Mouse (Mus musculus) olfactory bulb, adult 2 months (tissue): ENCODE measurements at regions not wholly inside any gene's neighbourhood (a gene's known extent, or its start where the extent isn't known, plus 50 kb on each side); places are given as distances from the start of the nearest gene placed in this dataset.

Experiments
- CTCF ChIP-seq: fragments of 200-500 bp; IDR thresholded peaks from 2 replicates; pipeline ENCODE4 v1.5.1; 2012; ENCODE audit warnings: low read depth, mild to moderate bottlenecking, low read length, moderate library complexity; ENCODE audit not compliant: insufficient read depth
- POLR2A ChIP-seq: fragments of 200-500 bp; IDR thresholded peaks from 2 replicates; pipeline ENCODE4 v1.6.1; 2012; ENCODE audit warnings: mild to moderate bottlenecking, low read depth, low read length, moderate library complexity; ENCODE audit not compliant: insufficient read depth

DNA sequence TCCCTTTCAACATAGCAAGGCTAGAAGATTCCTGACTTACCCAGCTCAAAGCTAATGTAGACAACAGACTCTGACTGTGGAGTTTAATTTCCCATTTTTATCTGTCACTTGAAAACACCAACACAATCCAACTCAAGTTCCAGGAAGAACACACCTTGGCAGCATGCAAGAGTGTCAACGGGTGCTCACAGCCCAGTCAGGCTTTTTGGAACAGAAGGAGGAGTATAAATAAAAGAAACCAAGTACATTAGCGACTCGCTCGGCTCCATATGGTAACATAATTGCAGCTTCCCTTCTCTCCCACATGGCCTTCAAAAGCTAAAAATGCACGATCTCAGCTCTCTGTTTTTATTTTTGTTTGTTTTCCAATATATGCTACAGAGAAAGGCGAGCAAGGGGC, 761.8 kb upstream of the Apob start:
- TF ChIP-seq CTCF = no peak
- no peak for TF ChIP-seq POLR2A
